Mouse (Mus musculus) lung, postnatal 25 days (tissue): ENCODE data around the gene Vps29.
A peak's percentile ranks its signal among the peaks of the same experiment; 100 is the strongest.

Source experiments
- DNase-seq: peaks from one replicate; pipeline ENCODE4 v3.0.0; 2022; ENCODE audit warnings: low spot score

The Vps29 gene

DNA sequence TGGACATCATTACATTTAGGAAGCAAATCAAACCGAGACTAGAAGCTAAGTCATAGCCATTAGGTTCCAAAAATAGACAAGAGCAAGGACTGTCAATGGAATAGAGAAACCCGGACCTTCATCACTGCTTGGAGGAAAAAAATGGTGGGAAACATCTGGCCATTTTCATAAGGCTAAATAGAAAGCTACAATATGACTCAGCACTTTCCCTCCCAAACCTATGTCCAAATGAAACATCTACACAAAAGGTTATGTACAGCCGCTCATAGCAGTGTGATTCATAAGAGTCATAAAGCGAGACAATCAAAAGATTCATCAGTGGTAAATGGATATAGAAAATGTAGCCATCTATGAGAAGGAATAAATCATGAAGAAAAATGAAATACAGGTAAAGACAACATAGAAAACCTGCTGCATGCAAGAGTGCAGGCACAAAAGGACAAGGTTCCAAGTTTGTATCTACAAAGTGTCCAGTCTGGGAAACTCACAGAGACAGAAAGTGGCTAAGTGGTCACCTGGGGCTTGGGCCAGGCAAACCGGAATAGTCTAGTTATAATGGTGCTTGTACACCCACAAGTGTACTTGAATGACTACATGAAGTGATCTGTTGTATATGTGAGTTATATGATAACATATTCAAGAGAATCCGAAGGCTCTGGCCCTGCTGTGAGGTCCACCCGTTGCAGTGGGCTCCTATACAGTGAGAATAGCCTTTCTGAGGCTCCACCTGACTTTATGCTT lies 17.4 kb upstream of the Vps29 start:
- DNase-seq = peak; percentile 31

DNA sequence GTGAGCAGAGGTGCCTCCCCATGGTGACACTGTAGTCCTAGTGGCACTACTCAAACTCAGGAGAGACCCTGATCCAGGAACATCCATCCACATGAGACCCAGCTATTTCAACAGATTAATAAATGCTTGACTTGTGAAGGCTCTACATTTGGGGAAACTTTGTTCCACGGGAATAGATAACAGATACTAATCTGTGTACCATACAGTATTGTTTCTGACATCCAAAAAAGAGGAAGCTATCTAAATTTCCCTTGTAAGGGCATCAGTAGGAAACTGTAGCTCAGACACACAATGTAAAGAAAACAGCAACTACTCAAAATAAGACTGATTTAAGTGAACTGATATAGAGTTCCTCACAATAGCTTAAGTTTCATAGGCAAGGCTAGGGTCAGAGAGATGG lies 11.3 kb upstream of the Vps29 start:
- DNase-seq = no peak

GRCm38 (mm10) chr5:122343768-122344167 lies 10.4 kb upstream of the Vps29 start:
- DNase-seq = peak; percentile 23

GRCm38 (mm10) chr5:122344260-122344659 lies 9.9 kb upstream of the Vps29 start:
- DNase-seq = peak; percentile 77

GRCm38 (mm10) chr5:122345777-122346176 lies 8.4 kb upstream of the Vps29 start:
- DNase-seq = no peak

DNA sequence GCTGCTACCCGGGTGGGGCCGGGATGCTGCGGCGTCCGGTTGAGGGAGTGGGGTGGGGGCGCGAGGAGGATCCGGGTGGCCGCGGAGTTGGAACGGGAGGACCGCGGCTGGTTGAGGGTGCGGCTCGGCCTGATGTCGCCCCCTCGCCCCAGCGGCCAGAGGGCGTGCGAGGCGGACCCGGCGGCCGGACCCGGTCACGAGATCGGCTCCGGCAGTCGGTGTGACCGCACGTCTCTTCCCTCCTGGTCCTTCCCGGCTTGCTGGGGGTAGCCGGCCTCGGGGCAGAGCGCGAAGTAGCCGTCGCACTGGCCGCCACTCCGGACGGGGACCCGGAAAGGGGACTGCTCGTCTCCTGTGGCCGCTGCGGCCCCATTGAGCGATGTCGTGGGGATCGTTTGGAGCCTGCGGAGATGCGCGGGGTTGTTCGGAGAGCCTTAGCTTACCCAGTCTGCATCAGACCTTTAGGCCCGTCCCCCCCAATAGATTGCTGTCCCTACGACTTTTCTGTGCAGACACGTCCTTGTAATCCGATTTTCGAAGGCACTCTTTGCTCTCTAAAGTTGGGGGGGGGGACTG lies 411 bp downstream of the Vps29 start:
- DNase-seq = no peak

DNA sequence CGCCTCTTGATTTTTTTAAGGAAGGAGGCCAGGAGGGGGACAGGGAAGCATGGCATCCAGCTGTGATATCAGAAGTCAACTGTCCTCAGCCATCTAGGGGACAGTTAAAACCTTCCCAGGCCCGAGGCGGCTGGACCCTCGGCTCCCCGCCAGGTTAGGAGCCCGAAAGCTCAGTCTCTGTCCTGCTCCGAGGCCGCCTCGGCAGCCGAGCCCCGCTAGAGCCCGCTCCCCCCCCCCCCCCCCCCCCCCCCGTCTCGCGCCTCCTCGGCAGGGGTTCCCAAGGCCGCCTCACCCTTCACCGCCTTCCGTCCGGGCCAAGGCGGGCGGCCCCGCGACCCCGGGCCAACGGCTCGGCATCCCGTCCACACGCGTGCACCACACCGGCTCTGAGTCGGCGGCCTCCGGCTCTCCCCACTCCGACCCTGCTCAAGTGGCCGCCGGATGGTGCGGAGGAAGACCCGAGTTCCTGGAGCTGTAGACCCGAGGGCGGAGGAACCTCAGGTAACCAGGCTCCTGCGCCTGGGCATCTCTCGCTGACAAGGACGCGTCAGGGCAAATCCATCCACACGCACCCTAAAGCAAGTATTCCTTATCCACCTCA lies 17.5 kb downstream of the Vps29 start, which contains the start of gene Gpn3:
Gene Gpn3, plus strand, starts transcription at position 286 of the 601 bp plus-strand sequence.
- no peak for DNase-seq

DNA sequence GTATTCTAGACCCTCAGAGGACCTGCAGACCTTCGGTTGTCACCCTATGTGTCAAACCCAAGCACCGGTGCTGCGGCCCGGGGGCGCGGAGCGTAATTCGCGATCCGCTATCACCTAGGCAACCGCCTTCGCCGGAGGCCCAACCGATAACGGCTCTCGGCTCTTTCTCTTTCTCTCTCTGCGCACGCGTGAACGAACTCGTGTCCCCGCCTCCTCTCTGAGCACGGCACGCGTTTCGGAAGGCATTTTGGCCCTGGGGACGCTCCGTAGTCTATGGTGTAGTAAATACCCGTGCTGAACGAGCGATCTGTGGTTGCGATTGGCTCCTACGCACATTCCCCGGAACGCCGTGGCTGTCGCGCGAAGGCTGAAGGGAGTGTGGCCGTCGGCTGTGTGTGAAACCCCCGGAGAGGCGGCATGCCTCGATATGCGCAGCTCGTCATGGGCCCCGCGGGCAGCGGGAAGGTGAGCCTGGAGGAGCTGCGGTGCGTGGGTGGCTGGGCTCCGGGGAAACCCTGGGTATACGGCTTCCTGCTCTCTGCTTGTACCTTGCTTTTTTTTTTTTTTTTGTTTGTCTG lies 18.1 kb downstream of the Vps29 start, which contains the start of gene Fam216a:
Gene Fam216a, minus strand, starts transcription at position 173 of the 578 bp plus-strand sequence.
- DNase-seq = peak; percentile 99

GRCm38 (mm10) chr5:122372878-122373277 lies 18.7 kb downstream of the Vps29 start:
- no peak for DNase-seq

GRCm38 (mm10) chr5:122377101-122377833 lies 23.1 kb downstream of the Vps29 start:
- DNase-seq = no peak

DNA sequence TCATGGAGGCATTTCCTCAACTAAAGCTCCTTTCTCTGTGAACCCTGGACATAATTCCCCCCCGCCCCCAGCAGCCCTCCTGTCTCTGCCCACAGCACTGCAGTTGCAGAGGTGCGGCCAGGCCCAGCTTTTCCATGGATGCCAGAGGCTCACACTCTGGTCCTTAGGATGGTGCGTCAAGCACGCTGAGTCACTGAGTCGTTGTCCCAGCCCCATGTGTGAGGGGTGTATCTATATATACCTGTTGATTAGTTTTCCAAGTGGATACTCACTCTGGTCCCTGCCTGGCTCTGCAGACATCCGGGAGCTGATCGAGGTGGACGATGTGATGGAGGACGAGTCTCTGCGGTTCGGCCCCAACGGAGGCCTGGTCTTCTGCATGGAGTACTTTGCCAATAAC lies 24.0 kb downstream of the Vps29 start:
- DNase-seq = no peak

GRCm38 (mm10) chr5:122379374-122380155 lies 25.4 kb downstream of the Vps29 start:
- DNase-seq = peak; percentile 70

DNA sequence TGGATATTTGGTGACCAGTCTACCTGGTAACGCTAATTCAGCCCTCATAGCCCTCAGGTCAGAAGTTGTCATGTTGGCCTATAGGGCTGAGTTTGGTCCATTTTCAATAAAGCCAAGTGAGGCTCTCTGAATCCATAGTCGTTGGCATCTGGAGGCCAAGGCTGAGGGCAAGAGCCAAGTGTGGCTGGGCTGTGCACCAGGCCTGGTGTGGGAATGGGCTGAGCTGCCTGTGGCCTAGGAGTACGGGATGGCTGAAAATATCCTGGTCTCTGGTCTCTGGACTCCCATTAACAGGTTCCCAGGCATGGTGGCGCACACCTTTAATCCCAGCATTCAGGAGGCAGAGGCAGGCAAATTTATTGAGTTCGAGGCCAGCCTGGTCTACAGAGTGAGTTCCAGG lies 35.8 kb downstream of the Vps29 start:
- no peak for DNase-seq

DNA sequence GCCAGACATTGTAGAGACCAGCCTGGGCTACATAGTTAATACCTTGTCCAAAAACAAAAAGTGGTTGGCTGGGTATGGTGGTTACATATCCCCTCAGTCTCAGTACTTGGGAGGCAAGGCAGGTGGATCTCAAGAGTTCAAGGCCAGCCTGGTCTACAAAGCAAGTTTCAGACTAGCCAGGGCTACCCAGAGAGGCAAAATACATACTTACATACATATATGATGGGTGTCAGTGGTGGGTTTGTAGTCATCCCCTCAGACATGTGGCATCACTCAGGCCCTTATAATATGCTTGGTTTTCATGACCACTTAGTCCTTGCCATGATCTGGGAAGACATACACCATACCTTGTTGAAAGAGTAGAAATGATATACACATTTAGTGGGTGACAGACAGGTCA lies 36.5 kb downstream of the Vps29 start:
- no peak for DNase-seq

DNA sequence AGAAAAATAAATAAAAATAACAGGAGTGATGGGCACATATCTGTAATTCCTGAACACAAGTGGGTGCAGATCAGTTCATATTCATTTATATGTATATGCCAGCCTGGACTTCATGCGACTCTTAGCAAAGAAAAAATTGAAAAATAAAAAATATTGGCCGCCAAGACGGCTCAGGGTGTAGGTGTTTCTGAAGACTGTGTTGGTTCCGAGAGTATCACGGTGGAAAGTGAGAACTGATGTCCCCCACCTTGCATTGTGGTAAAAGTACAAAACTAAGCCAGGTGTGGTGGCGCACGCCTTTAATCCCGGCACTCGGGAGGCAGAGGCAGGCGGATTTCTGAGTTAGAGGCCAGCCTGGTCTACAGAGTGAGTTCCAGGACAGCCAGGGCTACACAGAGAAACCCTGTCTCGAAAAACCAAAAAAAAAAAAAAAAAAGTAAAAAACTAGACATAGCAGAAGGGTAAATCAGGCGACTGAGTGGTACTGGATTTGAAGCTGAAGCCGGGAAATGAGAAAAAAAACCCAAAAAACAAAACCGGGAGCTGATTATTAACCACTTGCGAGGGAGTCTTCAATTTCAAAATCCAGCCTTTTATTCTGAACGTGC lies 37.1 kb downstream of the Vps29 start:
- DNase-seq = no peak

DNA sequence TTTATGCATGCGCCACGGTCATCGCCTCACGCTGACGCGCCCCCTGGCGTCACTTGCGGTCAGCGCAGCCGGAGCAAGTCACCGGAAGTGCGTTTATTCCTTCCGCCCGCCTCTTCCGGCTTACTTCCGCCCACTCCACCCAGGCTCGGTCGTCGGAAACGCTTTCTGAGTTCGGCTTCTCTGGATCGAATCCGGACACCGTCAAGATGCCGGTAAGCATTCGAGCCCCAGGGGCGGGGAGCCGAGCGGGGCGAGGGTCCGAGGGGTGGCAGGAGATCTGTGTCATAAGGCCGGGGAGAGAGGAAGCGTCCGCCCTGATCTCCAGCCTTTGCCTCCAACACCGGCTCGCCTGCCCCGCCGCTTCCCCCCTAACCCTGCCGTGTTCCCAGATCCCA lies 37.6 kb downstream of the Vps29 start, which contains the start of gene Arpc3:
Gene Arpc3, plus strand, starts transcription at position 93 of the 395 bp plus-strand sequence.
- peak; percentile 90 for DNase-seq

DNA sequence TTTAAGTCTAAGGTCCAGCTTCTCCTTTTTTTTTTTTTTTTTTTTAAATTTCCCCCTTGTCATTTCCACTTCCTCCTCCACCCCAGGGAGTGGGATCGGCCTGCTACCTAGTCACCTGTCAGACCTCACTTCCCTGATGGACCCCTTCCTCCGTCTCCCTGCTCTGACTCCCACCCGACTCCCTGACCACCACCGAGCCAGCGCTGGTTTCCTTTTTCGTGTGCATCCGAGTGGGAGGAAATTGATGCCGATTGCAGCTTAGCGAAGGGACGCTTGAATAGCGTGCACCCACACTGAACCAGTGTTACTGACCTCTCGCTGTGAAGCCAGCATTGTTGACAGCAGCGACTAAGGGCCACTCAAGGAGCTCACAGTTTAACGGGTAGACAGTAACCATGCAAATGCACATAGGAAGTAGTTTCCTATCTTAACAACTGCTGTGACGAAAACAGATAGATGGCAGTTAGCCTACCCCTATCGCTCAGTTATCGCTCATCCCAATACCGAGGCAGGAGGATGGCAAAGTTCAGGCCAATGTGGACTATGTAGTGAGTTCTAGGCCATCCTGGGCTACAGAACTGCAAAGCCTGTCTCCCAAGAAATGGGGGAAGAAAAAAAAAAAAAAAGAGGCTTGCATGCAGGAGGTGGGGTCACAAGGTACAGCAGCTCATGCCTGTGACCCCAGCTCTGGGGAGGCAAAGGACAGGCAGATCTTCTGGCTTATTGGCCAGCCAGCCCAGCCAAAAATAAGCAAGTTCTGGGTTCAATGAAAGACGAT lies 38.2 kb downstream of the Vps29 start:
- DNase-seq = no peak

DNA sequence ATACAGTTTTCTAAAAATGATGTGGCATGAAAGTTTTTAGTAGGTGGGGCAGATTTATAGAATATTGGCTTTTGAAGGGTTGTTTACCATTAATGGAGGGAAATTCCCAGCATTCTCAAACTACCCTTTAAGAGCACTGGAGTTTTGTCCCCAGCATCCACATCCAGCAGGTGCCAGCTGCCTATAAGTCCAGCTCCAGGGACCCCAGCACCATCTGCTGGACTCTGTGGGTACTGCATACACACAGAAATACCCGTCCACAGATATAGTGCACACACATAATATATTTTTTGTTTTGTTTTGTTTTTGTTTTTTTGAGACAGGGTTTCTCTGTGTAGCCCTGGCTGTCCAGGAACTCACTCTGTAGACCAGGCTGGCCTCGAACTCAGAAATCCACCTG lies 39.7 kb downstream of the Vps29 start:
- peak; percentile 79 for DNase-seq

DNA sequence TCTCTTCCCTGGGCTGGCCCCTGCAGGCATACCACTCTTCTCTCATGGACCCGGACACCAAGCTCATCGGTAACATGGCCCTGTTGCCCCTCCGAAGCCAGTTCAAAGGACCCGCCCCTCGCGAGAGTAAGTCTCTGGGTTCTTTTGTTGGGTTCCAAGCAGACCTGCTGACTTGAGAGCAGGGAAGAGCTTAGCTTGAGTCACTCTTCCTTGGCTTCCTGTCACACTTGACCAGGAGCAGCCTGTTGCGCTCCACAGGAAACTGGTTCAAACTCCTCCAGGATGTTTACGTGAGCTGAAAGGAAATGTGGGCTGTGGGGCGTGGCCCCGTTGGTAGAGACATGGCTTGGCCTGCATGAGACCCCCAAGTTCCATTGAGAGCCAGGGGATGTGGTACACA lies 42.6 kb downstream of the Vps29 start:
- peak; percentile 79 for DNase-seq

DNA sequence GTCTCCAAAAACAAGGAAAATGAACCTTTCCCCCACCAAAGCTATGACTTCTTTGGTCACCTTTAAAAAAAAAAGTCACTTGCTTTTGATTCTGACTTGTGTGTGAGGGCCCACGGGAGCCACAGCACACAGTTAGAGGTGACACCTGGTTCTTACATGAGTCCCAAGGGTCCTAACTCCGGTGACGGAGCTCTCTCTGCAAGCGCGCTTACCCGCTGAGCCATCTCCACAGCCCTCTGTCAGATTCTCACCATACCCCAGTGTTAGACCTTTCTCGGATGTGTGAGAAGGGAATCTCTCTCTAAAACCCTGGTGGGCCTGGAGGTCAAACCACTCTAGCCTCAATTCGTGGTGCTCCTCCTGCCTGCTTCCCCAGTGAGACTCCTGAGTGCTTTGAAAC lies 43.3 kb downstream of the Vps29 start:
- no peak for DNase-seq
